Mouse (Mus musculus) C2C12 (cell line): ENCODE results near the gene Ndufa4l2.

Source experiments
- CTCF ChIP-seq: IDR thresholded peaks from one replicate; pipeline ENCODE4 v1.5.1; 2011; ENCODE audit not compliant: control insufficient read depth, insufficient read depth, insufficient read length
- USF1 ChIP-seq: IDR thresholded peaks from one replicate; pipeline ENCODE4 v1.6.1; 2011; ENCODE audit warnings: low read depth, mild to moderate bottlenecking, control low read depth, moderate library complexity

DNA sequence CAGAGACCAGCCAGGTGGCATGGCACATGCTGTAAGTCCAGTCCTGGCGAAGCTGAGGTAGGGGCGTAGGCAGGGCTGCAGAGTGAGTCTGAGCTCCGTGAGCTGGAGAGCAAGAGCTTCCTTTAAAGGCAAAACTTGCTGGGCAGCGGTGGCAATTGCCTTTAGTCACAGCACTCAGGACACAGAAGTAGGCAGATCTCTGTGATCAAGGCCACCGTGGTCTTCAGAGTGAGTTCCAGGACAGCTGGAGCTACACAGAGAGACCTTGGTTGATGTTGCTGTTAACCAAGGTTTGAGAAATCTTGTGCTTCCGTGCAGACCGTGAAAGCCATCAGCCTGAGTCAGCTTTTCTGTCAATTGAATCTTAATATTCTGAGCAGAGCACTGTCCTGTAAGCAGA, 37.5 kb upstream of the Ndufa4l2 start:
- TF ChIP-seq CTCF, result no peak
- TF ChIP-seq USF1, result no peak
